Mouse (Mus musculus): ENCODE data around the gene Stradb. TPM values are rescaled to one million over a fixed set of nuclear protein-coding genes. Genes with fewer than 3 reads are reported as not detected.

Stradb gene
- total RNA-seq, 4 experiments from 2014 or later = 38.5 to 52.3 (median 47.0) TPM

DNA sequence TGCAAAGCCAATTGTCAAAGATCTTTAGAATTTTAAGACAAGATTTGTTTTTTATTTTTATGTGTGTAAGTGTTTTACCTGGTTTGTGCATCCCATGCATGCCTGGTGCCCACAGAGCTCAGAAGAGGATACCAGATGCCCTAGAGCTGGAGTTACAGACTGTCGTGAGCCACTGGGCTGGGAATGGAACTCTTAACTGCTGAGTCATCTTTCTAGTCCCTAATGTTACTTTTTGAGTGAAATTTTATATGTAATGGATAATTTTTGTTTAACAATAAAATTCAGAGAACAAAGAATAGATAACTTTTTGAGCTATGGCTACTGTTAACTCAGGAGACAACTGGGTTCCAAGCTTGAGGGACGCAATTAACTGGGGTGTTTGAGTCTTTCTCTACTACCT, 13.6 kb upstream of the Stradb start:
- no peak for DNase-seq (ENCODE audit: low spot score in 2 of 2)

- no peak for DNase-seq (ENCODE audit: low spot score in 2 of 2)
These were observed 12.0 kb upstream of the Stradb start for GRCm38 (mm10) chr1:58961152-58961893.

DNA sequence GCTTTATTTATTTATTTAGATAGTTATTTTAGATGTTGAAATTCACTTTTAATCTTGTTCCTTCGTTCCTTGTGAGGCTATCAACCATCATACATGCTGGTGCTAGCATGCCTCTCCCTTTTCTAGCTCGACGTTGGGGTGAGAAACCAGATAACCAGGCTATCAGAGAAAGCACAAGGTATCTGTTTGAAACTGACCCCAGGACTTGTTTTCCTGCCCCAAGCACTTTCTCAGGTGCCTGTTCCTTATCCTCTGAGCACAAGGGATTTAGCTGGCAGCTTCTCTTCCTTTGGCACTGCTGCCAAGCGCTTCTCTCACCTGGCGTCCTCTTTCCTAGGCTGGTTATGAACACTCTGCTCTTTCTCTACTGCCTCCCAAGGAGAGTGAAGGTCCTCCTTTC, 10.9 kb upstream of the Stradb start:
- DNase-seq (ENCODE audit: low spot score in 2 of 2) = no peak

- DNase-seq (ENCODE audit: low spot score in 2 of 2) = no peak
These were observed 10.5 kb upstream of the Stradb start for GRCm38 (mm10) chr1:58962865-58963264.

GRCm38 (mm10) chr1:58967534-58967933, 5.8 kb upstream of the Stradb start:
- DNase-seq (ENCODE audit: low spot score in 2 of 2) = no peak

GRCm38 (mm10) chr1:58970054-58970453, 3.3 kb upstream of the Stradb start:
- DNase-seq (ENCODE audit: low spot score in 2 of 2) = no peak

- no peak for DNase-seq (ENCODE audit: low spot score in 2 of 2)
These were observed 2.2 kb upstream of the Stradb start for GRCm38 (mm10) chr1:58971097-58971496.

DNA sequence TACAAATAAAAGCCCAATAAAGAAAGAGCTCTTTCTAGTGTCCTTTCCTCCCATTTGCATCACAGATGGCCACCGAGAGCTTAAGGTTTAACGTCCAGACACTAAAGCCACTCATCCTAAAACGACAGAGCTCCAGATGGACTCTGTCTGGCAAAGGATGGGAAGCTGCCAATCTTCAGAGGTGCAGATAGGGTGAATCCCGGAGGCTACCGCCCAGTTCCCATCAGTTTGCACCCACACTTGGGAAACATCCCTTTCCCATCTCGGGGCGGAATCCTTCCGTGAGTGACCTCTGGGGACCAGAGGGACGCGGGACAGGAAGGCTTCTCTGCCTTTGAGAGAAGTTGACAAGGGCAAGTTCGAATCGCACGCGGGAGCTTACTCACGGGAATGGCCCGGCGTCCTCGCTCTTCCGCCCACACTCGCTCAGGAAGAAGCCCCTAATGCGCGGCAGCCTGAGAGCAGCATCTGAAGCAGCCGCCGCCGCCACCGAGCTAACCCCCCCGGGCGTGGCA, 414 bp upstream of the Stradb start:
- DNase-seq (ENCODE audit: low spot score in 2 of 2) = no peak

- DNase-seq (ENCODE audit: low spot score in 2 of 2) = no peak
These were observed 9.0 kb downstream of the Stradb start for GRCm38 (mm10) chr1:58982276-58982675.

GRCm38 (mm10) chr1:58984586-58984985, 11.3 kb downstream of the Stradb start:
- DNase-seq (ENCODE audit: low spot score in 2 of 2) = no peak

DNA sequence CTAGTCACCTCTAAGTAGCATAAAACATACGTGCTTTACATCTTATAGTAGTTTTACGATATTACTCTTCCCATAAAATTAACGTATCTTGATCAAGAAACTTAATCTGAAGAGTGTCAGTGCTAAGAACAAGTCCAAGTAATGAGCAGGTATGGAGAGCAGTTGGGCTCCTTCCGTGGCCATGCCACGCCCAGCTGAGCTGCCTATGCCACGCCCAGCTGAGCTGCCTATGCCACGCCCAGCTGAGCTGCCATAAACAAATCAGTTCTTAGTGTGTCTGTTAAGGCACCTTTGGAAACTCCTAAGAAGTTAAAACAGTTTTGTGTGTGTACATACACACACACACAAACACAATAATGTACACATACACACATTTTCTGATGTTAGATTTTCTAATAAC, 19.8 kb downstream of the Stradb start:
- DNase-seq (ENCODE audit: low spot score in 2 of 2) = no peak

DNA sequence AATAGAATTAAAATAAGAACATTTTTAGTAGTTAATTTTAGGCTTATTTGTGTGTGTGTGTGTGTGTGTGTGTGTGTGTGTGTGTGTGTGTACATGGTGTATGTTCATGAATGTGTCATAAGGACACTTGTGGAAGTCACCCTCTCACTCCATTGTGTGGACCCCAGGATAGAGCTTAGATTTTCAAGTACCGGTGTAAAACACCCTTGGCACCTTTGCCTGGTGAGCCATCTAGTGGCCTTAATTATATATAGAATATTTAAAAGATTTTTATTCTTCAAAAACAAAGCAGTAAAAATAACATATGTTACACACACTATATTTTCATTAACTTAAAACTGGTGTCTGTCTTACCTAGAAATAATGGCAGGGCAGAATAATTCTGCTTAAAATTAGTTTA, 20.4 kb downstream of the Stradb start:
- DNase-seq (ENCODE audit: low spot score in 2 of 2) = no peak

DNA sequence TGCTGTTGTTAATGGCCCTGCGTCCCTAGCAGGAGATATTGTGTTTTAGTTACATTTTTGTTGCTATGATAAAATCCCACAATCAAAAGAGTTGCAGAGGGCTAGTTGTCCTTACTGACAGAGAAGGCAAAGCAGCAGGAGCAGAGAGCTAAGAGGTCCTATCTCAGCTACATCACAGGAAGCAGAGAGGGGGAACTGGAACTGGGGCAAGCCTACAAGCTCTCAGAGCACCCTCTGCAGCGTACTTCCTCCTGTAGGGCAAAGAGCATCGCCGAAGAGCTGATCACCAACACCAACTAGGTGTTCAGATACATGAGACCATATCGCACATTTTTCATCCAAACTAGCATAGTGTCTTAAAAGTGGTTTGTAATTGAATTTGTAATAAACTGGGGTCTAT, 22.0 kb downstream of the Stradb start:
- DNase-seq (ENCODE audit: low spot score in 2 of 2) = no peak

DNA sequence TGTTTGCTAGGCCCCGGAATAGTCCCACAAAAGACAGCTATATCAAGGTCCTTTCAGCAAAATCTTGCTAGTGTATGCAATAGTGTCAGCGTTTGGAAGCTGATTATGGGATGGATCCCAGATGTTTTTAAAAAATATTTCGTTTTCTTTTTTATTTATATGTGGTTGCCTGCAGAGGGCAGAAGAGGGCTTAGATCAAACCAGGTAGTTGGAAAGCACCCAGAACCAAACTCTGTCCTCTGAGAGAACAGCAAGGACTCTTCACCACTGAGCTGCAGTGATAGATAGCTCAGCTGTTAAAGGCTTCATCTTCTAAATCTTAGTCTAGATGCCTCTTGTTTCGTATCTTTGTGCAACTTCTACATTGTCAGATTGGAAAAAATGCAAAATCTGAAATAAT, 35.9 kb downstream of the Stradb start:
- no peak for DNase-seq (ENCODE audit: low spot score in 2 of 2)

DNA sequence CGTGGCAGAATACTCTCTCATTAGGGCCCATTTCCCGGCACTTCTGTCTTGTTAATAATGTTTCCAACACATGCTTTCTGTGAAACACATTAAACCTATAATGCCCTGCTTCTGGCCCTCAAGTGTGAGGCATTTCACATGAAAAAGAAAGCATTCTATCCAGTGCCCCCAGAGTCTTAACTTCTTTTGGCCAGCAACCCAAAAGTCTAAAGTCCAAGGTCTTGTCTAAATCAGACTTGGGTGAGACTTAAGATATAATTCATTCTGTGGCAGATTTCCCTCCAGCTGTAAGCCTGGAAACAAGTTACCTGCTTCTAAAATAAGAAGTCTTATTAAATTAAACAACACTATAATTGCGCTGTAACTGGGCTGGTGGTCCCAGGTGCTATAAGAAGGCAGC, 48.2 kb downstream of the Stradb start:
- DNase-seq (ENCODE audit: low spot score in 2 of 2) = no peak

DNA sequence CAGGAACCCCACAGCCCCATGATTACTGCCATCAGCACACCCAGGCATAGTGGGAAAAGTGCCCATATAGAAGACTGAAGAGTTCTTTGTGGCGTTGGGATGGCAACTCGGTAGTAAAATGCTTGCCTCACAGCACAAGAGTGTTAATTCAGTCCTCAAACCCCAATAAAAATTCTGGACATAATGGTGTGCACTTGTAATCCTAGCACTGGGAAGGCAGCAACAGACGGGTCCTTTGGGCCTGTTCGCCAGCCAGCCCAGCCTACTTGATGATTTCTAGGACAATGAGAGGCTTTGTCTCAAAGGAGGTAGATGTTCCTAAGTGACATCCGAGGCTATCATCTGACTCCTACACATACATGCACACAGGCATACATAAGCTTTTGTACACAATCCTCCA, 64.4 kb downstream of the Stradb start:
- no peak for DNase-seq (ENCODE audit: low spot score in 2 of 2)

Other genes starting within 250 kb of the Stradb start
- 1 to 10 TPM; 2.0 to 4.2 (median 3.1) TPM for gene Casp8, start 178.1 kb upstream of the Stradb start, total RNA-seq (2022)
- 100 to 1,000 TPM; 114 to 140 (median 123) TPM for gene Trak2, start 92 bp upstream of the Stradb start, total RNA-seq (2022)
- gene C2cd6, start 121.4 kb downstream of the Stradb start, total RNA-seq (2022) = not detected
- 10 to 100 TPM; 27.3 to 35.2 (median 30.9) TPM for gene Tmem237, start 146.9 kb downstream of the Stradb start, total RNA-seq (2022)
- gene Mpp4, start 189.9 kb downstream of the Stradb start, total RNA-seq (2022) = 1 to 10 TPM in 3 of 4 experiments, under 1 TPM in 1; 0.78 to 1.7 (median 1.6) TPM